Mouse (Mus musculus) C2C12 (cell line): ENCODE data around the gene Ffar4.

Source experiments
- CTCF ChIP-seq: IDR thresholded peaks from one replicate; pipeline ENCODE4 v1.5.1; 2011; ENCODE audit not compliant: control insufficient read depth, insufficient read depth, insufficient read length
- MAX ChIP-seq: IDR thresholded peaks from one replicate; pipeline ENCODE4 v1.6.1; 2011; ENCODE audit warnings: mild to moderate bottlenecking, control low read depth

- TF ChIP-seq MAX = no peak
- TF ChIP-seq CTCF = no peak
Measured at GRCm38 (mm10) chr19:38112575-38112974, 15.7 kb downstream of the Ffar4 start.
